Mouse (Mus musculus): ENCODE results near the gene Napsa.

Napsa gene

GRCm38 (mm10) chr7:44572213-44572701 is at the start of gene Napsa:
Gene Napsa (plus strand): TSS chr7:44572380.
- in situ Hi-C loops (cut with MboI, MseI) = no loop called here

- in situ Hi-C loops (cut with MboI, MseI) = no loop called here
Observed at GRCm38 (mm10) chr7:44523056-44523455, 49.1 kb upstream of the Napsa start.

GRCm38 (mm10) chr7:44524502-44524901 is 47.7 kb upstream of the Napsa start, which contains the start of gene Mybpc2:
Gene Mybpc2 (minus strand): TSS chr7:44524656.
- in situ Hi-C loops (cut with MboI, MseI) = no loop called here

- in situ Hi-C loops (cut with MboI, MseI) = no loop called here
Observed at GRCm38 (mm10) chr7:44525126-44525832, 46.9 kb upstream of the Napsa start.

GRCm38 (mm10) chr7:44526414-44527154 is 45.6 kb upstream of the Napsa start:
- in situ Hi-C loops (cut with MboI, MseI) = no loop called here

- in situ Hi-C loops (cut with MboI, MseI) = no loop called here
Observed at GRCm38 (mm10) chr7:44527483-44528398, 44.4 kb upstream of the Napsa start.

- in situ Hi-C loops (cut with MboI, MseI) = no loop called here
Observed at GRCm38 (mm10) chr7:44529518-44529917, 42.7 kb upstream of the Napsa start.

- in situ Hi-C loops (cut with MboI, MseI) = no loop called here
Observed at GRCm38 (mm10) chr7:44530507-44530906, 41.7 kb upstream of the Napsa start.

- in situ Hi-C loops (cut with MboI, MseI) = no loop called here
Observed at GRCm38 (mm10) chr7:44531207-44531606, 41.0 kb upstream of the Napsa start.

- in situ Hi-C loops (cut with MboI, MseI) = no loop called here
Observed at GRCm38 (mm10) chr7:44531946-44532732, 40.0 kb upstream of the Napsa start, which contains the start of gene Spib. Gene Spib (minus strand): TSS chr7:44532071.

- in situ Hi-C loops (cut with MboI, MseI) = no loop called here
Observed at GRCm38 (mm10) chr7:44532918-44533745, 39.0 kb upstream of the Napsa start.

- in situ Hi-C loops (cut with MboI, MseI) = no loop called here
Observed at GRCm38 (mm10) chr7:44533746-44534045, 38.5 kb upstream of the Napsa start.

GRCm38 (mm10) chr7:44534242-44534641 is 37.9 kb upstream of the Napsa start:
- in situ Hi-C loops (cut with MboI, MseI) = no loop called here

GRCm38 (mm10) chr7:44534656-44535441 is 37.3 kb upstream of the Napsa start:
- in situ Hi-C loops (cut with MboI, MseI) = no loop called here

- in situ Hi-C loops (cut with MboI, MseI) = no loop called here
Observed at GRCm38 (mm10) chr7:44535657-44536589, 36.3 kb upstream of the Napsa start.

GRCm38 (mm10) chr7:44536590-44536968 is 35.6 kb upstream of the Napsa start:
- in situ Hi-C loops (cut with MboI, MseI) = no loop called here

- in situ Hi-C loops (cut with MboI, MseI) = no loop called here
Observed at GRCm38 (mm10) chr7:44537009-44537408, 35.2 kb upstream of the Napsa start.

GRCm38 (mm10) chr7:44537496-44537895 is 34.7 kb upstream of the Napsa start:
- in situ Hi-C loops (cut with MboI, MseI) = no loop called here
